Mouse (Mus musculus) kidney, adult 2 months (tissue): ENCODE measurements at regions not wholly inside any gene's neighbourhood (a gene's known extent, or its start where the extent isn't known, plus 50 kb on each side); places are given as distances from the start of the nearest gene placed in this dataset.

Source experiments
- CTCF ChIP-seq: fragments of 200-500 bp; conservative IDR thresholded peaks from 2 replicates; pipeline ENCODE4 v1.5.1; 2011; ENCODE audit warnings: low read depth, mild to moderate bottlenecking, control low read depth, low read length, moderate library complexity, mixed read lengths; ENCODE audit not compliant: insufficient read depth, insufficient read length
- POLR2A ChIP-seq: fragments of 200-500 bp; IDR thresholded peaks from one replicate; pipeline ENCODE4 v1.6.1; 2011; ENCODE audit warnings: low read depth, low read length, control low read depth

GRCm38 (mm10) chr6:7326974-7327373, 227.7 kb upstream of the Tac1 start:
- no peak for TF ChIP-seq CTCF
- no peak for TF ChIP-seq POLR2A
